Mouse (Mus musculus) testis, postnatal 10 days (tissue): ENCODE data around the gene Calhm1.
A peak's percentile ranks its signal among the peaks of the same experiment; 100 is the strongest.

Experiments
- DNase-seq: peaks from one replicate; pipeline ENCODE4 v3.0.0; 2021; ENCODE audit warnings: low spot score

Calhm1 gene

GRCm38 (mm10) chr19:47144154-47144553, at the start of gene Calhm1:
TSS of gene Calhm1 (minus strand) at chr19:47144254.
- no peak for DNase-seq

GRCm38 (mm10) chr19:47192158-47192557, 48.1 kb upstream of the Calhm1 start:
- no peak for DNase-seq

- no peak for DNase-seq
These were observed 44.6 kb upstream of the Calhm1 start for GRCm38 (mm10) chr19:47188515-47189128.

- DNase-seq, result no peak
These were observed 42.6 kb upstream of the Calhm1 start for GRCm38 (mm10) chr19:47186514-47187275.

GRCm38 (mm10) chr19:47184736-47185135, 40.7 kb upstream of the Calhm1 start:
- DNase-seq, result no peak

GRCm38 (mm10) chr19:47184221-47184620, 40.2 kb upstream of the Calhm1 start:
- no peak for DNase-seq

- no peak for DNase-seq
These were observed 36.0 kb upstream of the Calhm1 start for GRCm38 (mm10) chr19:47180011-47180410.

GRCm38 (mm10) chr19:47179272-47179809, 35.3 kb upstream of the Calhm1 start:
- DNase-seq, result no peak

- DNase-seq, result peak; percentile 66
These were observed 34.6 kb upstream of the Calhm1 start, which contains the start of gene Neurl1a for GRCm38 (mm10) chr19:47178431-47179271. TSS of gene Neurl1a (plus strand) at chr19:47178820.

GRCm38 (mm10) chr19:47178001-47178400, 33.9 kb upstream of the Calhm1 start:
- DNase-seq, result no peak

GRCm38 (mm10) chr19:47176916-47177505, 33.0 kb upstream of the Calhm1 start:
- no peak for DNase-seq

- DNase-seq, result no peak
These were observed 31.4 kb upstream of the Calhm1 start for GRCm38 (mm10) chr19:47175472-47175871.

- DNase-seq, result no peak
These were observed 30.5 kb upstream of the Calhm1 start for GRCm38 (mm10) chr19:47174515-47174914.

GRCm38 (mm10) chr19:47168793-47169412, 24.8 kb upstream of the Calhm1 start:
- DNase-seq, result peak; percentile 96

GRCm38 (mm10) chr19:47168223-47168622, 24.2 kb upstream of the Calhm1 start:
- no peak for DNase-seq

GRCm38 (mm10) chr19:47167617-47168214, 23.7 kb upstream of the Calhm1 start:
- DNase-seq, result no peak

- DNase-seq, result no peak
These were observed 22.7 kb upstream of the Calhm1 start for GRCm38 (mm10) chr19:47166758-47167157.

GRCm38 (mm10) chr19:47163176-47163744, 19.2 kb upstream of the Calhm1 start:
- DNase-seq, result no peak

- no peak for DNase-seq
These were observed 17.6 kb upstream of the Calhm1 start for GRCm38 (mm10) chr19:47161669-47162068.

- DNase-seq, result peak; percentile 38
These were observed 13.6 kb upstream of the Calhm1 start, which contains the start of gene Calhm3 for GRCm38 (mm10) chr19:47157664-47158063. TSS of gene Calhm3 (minus strand) at chr19:47157764.

GRCm38 (mm10) chr19:47153767-47154166, 9.7 kb upstream of the Calhm1 start:
- no peak for DNase-seq
